ENCODE assay signal across 22 mouse cellular contexts in genomic region chr10:60926632-60927031, GRCm38 (mm10).
"Had no signal": no experiment of that assay in that cellular context is flagged by ENCODE, and none has a peak within 500 bp of the region (broad histone marks: within the 10 kb centered on the region; RNA-seq: fewer than 3 reads in every experiment).

No protein-coding gene starts in this region.

- H3K4me3 ChIP-seq: heart, adult 2 months; heart, embryonic 12.5 days; hindbrain, embryonic 10.5 days; hindbrain, embryonic 13.5 days; hindbrain, embryonic 15.5 days; intestine, embryonic 15.5 days; layer of hippocampus, adult 2 months; left cerebral cortex, adult 2 months; limb, embryonic 10.5 days; limb, embryonic 12.5 days; liver, embryonic 13.5 days; liver, embryonic 15.5 days had no signal

- DNase-seq: gastrocnemius, postnatal 25 days; heart, adult 2 months; heart, postnatal 4 days; kidney, adult 18-20 months; kidney, adult 8-10 months; kidney, postnatal 10 days; kidney, postnatal 4 days; liver; liver, embryonic 13.5 days had no signal

- H3K4me2 ChIP-seq: heart, embryonic 12.5 days; hindbrain, embryonic 13.5 days; hindbrain, embryonic 15.5 days; intestine, embryonic 15.5 days; limb, embryonic 12.5 days; liver, embryonic 11.5 days; liver, embryonic 13.5 days; liver, embryonic 15.5 days had no signal

- H3K9me3 ChIP-seq: heart, embryonic 12.5 days; hindbrain, embryonic 10.5 days; hindbrain, embryonic 13.5 days; hindbrain, embryonic 15.5 days; intestine, embryonic 15.5 days; limb, embryonic 10.5 days; limb, embryonic 12.5 days; liver, embryonic 13.5 days; liver, embryonic 15.5 days had no signal

- H3K36me3 ChIP-seq: heart, embryonic 12.5 days; hindbrain, embryonic 10.5 days; hindbrain, embryonic 13.5 days; hindbrain, embryonic 15.5 days; intestine, embryonic 15.5 days; limb, embryonic 10.5 days; limb, embryonic 12.5 days; liver, embryonic 13.5 days; liver, embryonic 15.5 days had no signal

- H3K27ac ChIP-seq: heart, adult 2 months; hindbrain, embryonic 10.5 days; hindbrain, embryonic 13.5 days; hindbrain, embryonic 15.5 days; intestine, embryonic 15.5 days; layer of hippocampus, adult 2 months; left cerebral cortex, adult 2 months; limb, embryonic 10.5 days; limb, embryonic 12.5 days; liver, embryonic 13.5 days had no signal

- H3K4me1 ChIP-seq: limb, embryonic 12.5 days had no signal

- ATAC-seq: inflammation-experienced regulatory T-cells, adult 6 months; intestine, postnatal 0 days had no signal

- H3K9ac ChIP-seq: heart, embryonic 12.5 days; hindbrain, embryonic 13.5 days; hindbrain, embryonic 15.5 days; intestine, embryonic 15.5 days; limb, embryonic 12.5 days; liver, embryonic 13.5 days; liver, embryonic 15.5 days had no signal

- H3K27me3 ChIP-seq: heart, embryonic 12.5 days; intestine, embryonic 15.5 days; limb, embryonic 12.5 days; liver, embryonic 13.5 days; liver, embryonic 15.5 days had no signal
